Mouse (Mus musculus) sigmoid colon, adult 10 weeks (tissue): ENCODE results near the gene Vmn1r41. TPM values are rescaled to one million over a fixed set of nuclear protein-coding genes. Genes with fewer than 3 reads are reported as not detected.

Experiments
- polyA plus RNA-seq: library from polyadenylated mRNA; stranded (reverse); fragments of 350-450 nt; fragmentation: Illumina TruSeq; extraction: RNeasy Lipid Tissue Mini Kit (QIAGEN cat#74804); gene quantifications from one replicate; pipeline ENCODE4 v1.2.3, GENCODE M21; 2014; ENCODE audit warnings: low read depth, low replicate concordance

Gene Vmn1r41
- polyA plus RNA-seq = not detected

DNA sequence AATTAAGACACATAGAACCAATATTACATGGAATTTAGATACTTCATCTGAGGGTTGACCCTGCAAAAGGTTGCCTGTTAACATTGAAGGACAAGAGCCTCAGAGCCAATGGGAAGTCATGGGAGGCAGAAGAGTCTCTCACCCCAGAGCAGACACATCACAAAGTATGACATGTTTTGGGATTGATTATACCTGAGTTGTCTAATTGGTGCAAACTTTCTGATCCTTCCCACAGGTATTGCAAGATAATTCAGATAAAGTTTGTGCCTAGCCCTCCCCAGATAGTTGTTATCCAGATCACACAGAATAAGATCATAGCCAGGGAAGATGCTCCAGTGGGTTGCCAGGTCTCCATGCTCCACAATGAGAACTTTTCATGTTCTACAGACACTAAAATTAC, at the start of gene Vmn1r41:
TSS of gene Vmn1r41 (plus strand) at position 301 of the 400 bp plus-strand sequence.

DNA sequence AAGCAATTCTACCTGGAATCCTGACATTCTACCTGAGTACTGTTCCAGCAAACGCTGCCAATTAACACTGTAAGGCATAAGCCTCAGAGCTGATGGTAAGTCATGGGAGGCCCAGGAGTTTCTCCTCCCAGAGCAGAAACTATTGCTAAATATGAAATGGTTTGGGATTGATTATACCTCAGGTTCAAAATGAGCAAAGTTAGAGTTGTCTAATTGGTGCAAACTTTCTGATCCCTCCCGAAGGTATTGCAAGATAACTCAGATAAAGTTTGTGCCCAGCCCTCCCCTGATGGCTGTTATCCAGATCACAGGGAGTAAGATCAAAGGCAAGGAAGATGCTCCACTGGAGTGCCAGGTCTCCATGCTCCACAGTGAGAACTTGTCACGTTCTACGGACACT, 33.3 kb upstream of the Vmn1r41 start, which contains the start of gene Vmn1r40:
TSS of gene Vmn1r40 (plus strand) at position 301 of the 400 bp plus-strand sequence.

Other genes with a start within 250 kb of the Vmn1r41 start
- not detected for gene Chchd6, start 145.1 kb upstream of the Vmn1r41 start, polyA plus RNA-seq
- gene Txnrd3, start 96.8 kb upstream of the Vmn1r41 start, polyA plus RNA-seq = 6.1 TPM
- not detected for gene Vmn1r40, start 33.2 kb upstream of the Vmn1r41 start, polyA plus RNA-seq
- gene Vmn1r42, start 135.6 kb downstream of the Vmn1r41 start, polyA plus RNA-seq = not detected
- gene Vmn1r43, start 135.6 kb downstream of the Vmn1r41 start, polyA plus RNA-seq = not detected
- not detected for gene Vmn1r44, start 142.9 kb downstream of the Vmn1r41 start, polyA plus RNA-seq
- not detected for gene Vmn1r45, start 199.8 kb downstream of the Vmn1r41 start, polyA plus RNA-seq
- gene Vmn1r46, start 228.5 kb downstream of the Vmn1r41 start, polyA plus RNA-seq = not detected